Mouse (Mus musculus): ENCODE data around the gene Slc16a7. TPM values are rescaled to one million over a fixed set of nuclear protein-coding genes. Genes with fewer than 3 reads are reported as not detected.

Slc16a7 gene
- polyA plus RNA-seq (2015; fragmentation: Nextera tagmentation; extraction: Ambion mirVana): 9.3 and 10.2 TPM in 2 replicates

DNA sequence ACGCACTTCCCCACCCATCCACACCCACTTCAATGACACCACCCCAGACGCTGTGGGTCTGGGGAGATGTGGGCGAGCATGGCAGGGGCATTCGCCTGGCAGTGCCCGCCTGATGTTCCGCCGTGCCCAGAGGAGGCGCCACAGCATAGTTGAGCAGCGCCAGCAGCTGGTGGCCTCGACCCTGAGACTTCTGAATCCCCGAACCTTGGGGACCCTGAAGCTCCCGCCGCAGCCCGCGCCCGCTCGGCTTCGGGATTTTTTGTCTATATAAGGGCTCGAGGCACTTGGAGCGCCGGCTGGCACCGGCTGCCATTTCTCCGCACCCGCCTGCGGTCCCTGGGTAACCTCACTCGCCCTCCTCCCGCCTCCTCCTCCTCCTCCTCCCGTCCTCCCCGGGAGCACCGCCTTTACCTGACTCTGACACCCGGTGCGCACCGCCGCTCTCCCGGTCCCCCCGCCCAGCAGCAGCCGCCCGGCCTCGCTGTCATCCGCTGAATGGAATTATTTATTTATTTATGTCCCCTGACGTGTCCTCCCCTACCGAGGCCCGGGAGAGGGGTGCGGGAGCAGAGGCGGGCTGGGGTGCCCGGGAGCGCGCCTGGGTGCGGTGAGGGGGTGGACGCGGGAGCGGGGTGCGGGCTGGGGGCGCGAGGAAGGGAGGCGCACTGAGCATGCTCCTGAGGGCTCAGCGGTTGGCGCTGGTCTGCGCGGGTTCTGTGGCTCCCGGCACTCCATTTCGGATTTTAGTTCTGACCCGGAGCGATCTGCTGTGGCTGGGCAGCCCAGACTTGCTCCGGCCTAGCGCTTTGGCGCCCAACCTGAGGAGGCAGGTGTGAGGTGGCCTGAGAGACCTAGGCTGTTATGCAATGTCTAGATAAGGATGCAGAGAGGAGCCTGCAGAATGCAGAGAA, at the start of gene Slc16a7:
Gene Slc16a7 (minus strand): TSS at position 590 of the 911 bp plus-strand sequence.
- under 1% methylated on average over 64 of the region's 67 CpGs for WGBS
- ATAC-seq: peak; percentile 96

DNA sequence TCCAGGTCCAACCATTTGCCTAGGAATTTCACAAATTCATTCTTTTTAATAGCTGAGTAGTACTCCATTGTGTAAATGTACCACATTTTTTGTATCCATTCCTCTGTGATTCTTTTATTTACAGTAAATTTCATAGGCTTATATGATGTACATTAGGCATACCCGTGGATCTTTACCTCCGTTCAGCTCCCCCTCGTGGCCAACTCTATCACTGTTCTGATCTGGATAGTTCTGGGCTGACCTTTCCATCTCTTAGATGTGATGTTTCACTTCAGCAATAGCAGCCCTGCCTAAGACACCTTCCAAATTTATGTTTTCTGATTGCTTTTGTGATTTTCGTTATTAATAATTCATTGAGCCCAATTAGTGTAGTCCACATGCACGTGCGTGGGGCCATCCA, 29.5 kb upstream of the Slc16a7 start:
- H3K9ac ChIP-seq (replicated peaks; ENCODE audit: low read depth, low read length): no peak overlapping the region
- H3K4me2 ChIP-seq (ENCODE audit: low read length): no peak overlapping the region
- no peaks in the 10 kb centered on the region for H3K36me3 ChIP-seq (ENCODE audit: control insufficient read depth, insufficient read depth)
- 78% methylated on average over 6 of the region's 6 CpGs for WGBS
- no peaks in the 10 kb centered on the region for H3K27me3 ChIP-seq (replicated peaks; ENCODE audit: control insufficient read depth, insufficient read depth, low read length)
- H3K4me1 ChIP-seq (replicated peaks; ENCODE audit: control insufficient read depth, insufficient read depth, low read length): no peaks in the 10 kb centered on the region
- ATAC-seq: no peak
- no peak overlapping the region for H3K27ac ChIP-seq (ENCODE audit: low read length)
- H3K4me3 ChIP-seq (replicated peaks; ENCODE audit: low read length): no peak overlapping the region
- no peaks in the 10 kb centered on the region for H3K9me3 ChIP-seq (ENCODE audit: control insufficient read depth, low read length)

More for the DNA sequence above, at the start of gene Slc16a7:
- Histone ChIP-seq H3K9me3 (ENCODE audit: control insufficient read depth, low read length) (no peaks in the 10 kb centered on the region), H3K9ac (replicated peaks; ENCODE audit: low read depth, low read length) (peak within 1 kb of the TSS; percentile 67), H3K4me2 (ENCODE audit: low read length) (peak within 1 kb of the TSS; percentile 71), H3K27me3 (replicated peaks; ENCODE audit: control insufficient read depth, insufficient read depth, low read length) (no peaks in the 10 kb centered on the region), H3K27ac (ENCODE audit: low read length) (peak within 1 kb of the TSS; percentile 65), H3K36me3 (ENCODE audit: control insufficient read depth, insufficient read depth) (no peaks in the 10 kb centered on the region), H3K4me3 (replicated peaks; ENCODE audit: low read length) (peak within 1 kb of the TSS; percentile 79), H3K4me1 (replicated peaks; ENCODE audit: control insufficient read depth, insufficient read depth, low read length) (peaks cover 12% of the 10 kb centered on the region)

GRCm38 (mm10) chr10:125399796-125400195, 10.5 kb upstream of the Slc16a7 start:
- no peak for ATAC-seq
- H3K36me3 ChIP-seq (ENCODE audit: control insufficient read depth, insufficient read depth): no peaks in the 10 kb centered on the region
- no peak overlapping the region for H3K4me2 ChIP-seq (ENCODE audit: low read length)
- no peaks in the 10 kb centered on the region for H3K9me3 ChIP-seq (ENCODE audit: control insufficient read depth, low read length)
- H3K27me3 ChIP-seq (replicated peaks; ENCODE audit: control insufficient read depth, insufficient read depth, low read length): no peaks in the 10 kb centered on the region
- H3K4me3 ChIP-seq (replicated peaks; ENCODE audit: low read length): no peak overlapping the region
- WGBS: 95% methylated on average over 4 of the region's 4 CpGs
- no peaks in the 10 kb centered on the region for H3K4me1 ChIP-seq (replicated peaks; ENCODE audit: control insufficient read depth, insufficient read depth, low read length)
- no peak overlapping the region for H3K9ac ChIP-seq (replicated peaks; ENCODE audit: low read depth, low read length)
- H3K27ac ChIP-seq (ENCODE audit: low read length): no peak overlapping the region

DNA sequence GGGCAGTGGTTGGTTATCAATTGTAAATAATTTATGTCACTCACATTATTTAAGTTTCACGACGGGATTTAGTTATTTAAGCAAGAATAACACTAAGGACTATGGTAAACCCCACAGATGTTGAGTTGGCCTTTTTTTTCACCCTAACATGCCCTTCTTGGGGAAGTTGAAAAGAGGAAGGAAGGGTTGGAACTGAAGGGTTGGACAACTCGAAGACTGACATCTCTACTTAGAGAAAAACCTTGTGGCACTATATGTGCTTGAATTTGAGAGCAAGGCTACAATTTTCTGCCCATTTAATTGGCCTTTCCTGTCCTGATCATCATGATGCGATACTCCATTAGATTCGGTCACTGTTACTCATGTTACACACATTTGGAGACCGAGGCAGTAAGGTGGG, 746 bp upstream of the Slc16a7 start:
- Histone ChIP-seq H3K27me3 (replicated peaks; ENCODE audit: control insufficient read depth, insufficient read depth, low read length) (no peaks in the 10 kb centered on the region), H3K4me3 (replicated peaks; ENCODE audit: low read length) (peak overlapping the region; percentile 79), H3K36me3 (ENCODE audit: control insufficient read depth, insufficient read depth) (no peaks in the 10 kb centered on the region), H3K4me2 (ENCODE audit: low read length) (peak overlapping the region; percentile 71), H3K27ac (ENCODE audit: low read length) (no peak overlapping the region), H3K9me3 (ENCODE audit: control insufficient read depth, low read length) (no peaks in the 10 kb centered on the region), H3K9ac (replicated peaks; ENCODE audit: low read depth, low read length) (peak overlapping the region; percentile 67; the same call in 1 of the 2 replicates), H3K4me1 (replicated peaks; ENCODE audit: control insufficient read depth, insufficient read depth, low read length) (peaks cover 12% of the 10 kb centered on the region)
- ATAC-seq: no peak
- 88% methylated on average over 6 of the region's 6 CpGs for WGBS

- H3K4me3 ChIP-seq (replicated peaks; ENCODE audit: low read length): peak overlapping the region; percentile 79
- no peaks in the 10 kb centered on the region for H3K27me3 ChIP-seq (replicated peaks; ENCODE audit: control insufficient read depth, insufficient read depth, low read length)
- 20% methylated on average over 7 of the region's 7 CpGs for WGBS
- H3K4me2 ChIP-seq (ENCODE audit: low read length): peak overlapping the region; percentile 71
- peak overlapping the region; percentile 67 for H3K9ac ChIP-seq (replicated peaks; ENCODE audit: low read depth, low read length)
- H3K36me3 ChIP-seq (ENCODE audit: control insufficient read depth, insufficient read depth): no peaks in the 10 kb centered on the region
- H3K9me3 ChIP-seq (ENCODE audit: control insufficient read depth, low read length): no peaks in the 10 kb centered on the region
- peak; percentile 13; the same call in 1 of the 2 replicates for ATAC-seq
- peak overlapping the region; percentile 65 for H3K27ac ChIP-seq (ENCODE audit: low read length)
- H3K4me1 ChIP-seq (replicated peaks; ENCODE audit: control insufficient read depth, insufficient read depth, low read length): peaks cover 12% of the 10 kb centered on the region
These were observed 787 bp downstream of the Slc16a7 start for GRCm38 (mm10) chr10:125388481-125388875.

DNA sequence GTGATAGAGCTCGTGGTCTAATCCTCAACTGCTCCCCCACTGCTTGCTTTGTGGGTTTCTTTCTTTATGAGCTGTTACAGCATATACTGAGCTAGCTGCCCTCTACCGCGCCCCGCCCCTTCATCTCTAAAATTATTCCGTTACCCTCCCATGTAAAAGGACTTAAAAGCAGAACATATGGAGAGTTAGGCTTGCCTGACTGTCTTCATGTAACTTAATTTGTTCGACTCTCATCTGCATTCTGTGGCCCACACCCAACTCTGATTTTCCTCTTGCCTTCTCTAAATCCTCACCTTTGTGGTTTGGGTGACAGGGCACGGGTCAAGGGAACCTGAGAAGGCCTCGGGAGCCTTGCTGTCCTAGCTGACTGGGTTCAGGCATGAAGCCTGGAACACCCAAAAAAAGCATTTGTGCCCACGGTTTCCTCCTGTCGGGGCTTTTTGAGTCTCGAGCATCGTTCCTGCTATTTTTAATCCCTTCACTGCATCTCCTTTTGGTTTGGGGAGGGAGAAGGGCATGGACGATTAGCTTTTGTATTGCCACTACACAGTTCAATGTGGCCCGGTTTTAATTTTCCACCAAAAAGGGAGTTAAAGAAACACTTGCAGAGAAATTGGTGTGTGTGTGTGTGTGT, 1.4 kb downstream of the Slc16a7 start:
- Histone ChIP-seq H3K4me2 (ENCODE audit: low read length) (peak overlapping the region; percentile 71), H3K9me3 (ENCODE audit: control insufficient read depth, low read length) (no peaks in the 10 kb centered on the region), H3K36me3 (ENCODE audit: control insufficient read depth, insufficient read depth) (no peaks in the 10 kb centered on the region), H3K27ac (ENCODE audit: low read length) (peak overlapping the region; percentile 24; the same call in 1 of the 2 replicates), H3K9ac (replicated peaks; ENCODE audit: low read depth, low read length) (peak overlapping the region; percentile 32; the same call in 1 of the 2 replicates), H3K4me3 (replicated peaks; ENCODE audit: low read length) (peak overlapping the region; percentile 79), H3K27me3 (replicated peaks; ENCODE audit: control insufficient read depth, insufficient read depth, low read length) (no peaks in the 10 kb centered on the region), H3K4me1 (replicated peaks; ENCODE audit: control insufficient read depth, insufficient read depth, low read length) (peaks cover 12% of the 10 kb centered on the region)
- 32% methylated on average over 14 of the region's 14 CpGs for WGBS
- ATAC-seq: no peak

GRCm38 (mm10) chr10:125375526-125375925, 13.7 kb downstream of the Slc16a7 start:
- Histone ChIP-seq H3K4me2 (ENCODE audit: low read length) (no peak overlapping the region), H3K4me1 (replicated peaks; ENCODE audit: control insufficient read depth, insufficient read depth, low read length) (peaks cover 4% of the 10 kb centered on the region), H3K9ac (replicated peaks; ENCODE audit: low read depth, low read length) (no peak overlapping the region), H3K27me3 (replicated peaks; ENCODE audit: control insufficient read depth, insufficient read depth, low read length) (no peaks in the 10 kb centered on the region), H3K4me3 (replicated peaks; ENCODE audit: low read length) (no peak overlapping the region), H3K36me3 (ENCODE audit: control insufficient read depth, insufficient read depth) (no peaks in the 10 kb centered on the region), H3K9me3 (ENCODE audit: control insufficient read depth, low read length) (no peaks in the 10 kb centered on the region), H3K27ac (ENCODE audit: low read length) (no peak overlapping the region)
- 81% methylated on average over 5 of the region's 5 CpGs for WGBS
- no peak for ATAC-seq

GRCm38 (mm10) chr10:125372666-125373065, 16.6 kb downstream of the Slc16a7 start:
- Histone ChIP-seq H3K9me3 (ENCODE audit: control insufficient read depth, low read length) (no peaks in the 10 kb centered on the region), H3K4me1 (replicated peaks; ENCODE audit: control insufficient read depth, insufficient read depth, low read length) (peaks cover 4% of the 10 kb centered on the region), H3K9ac (replicated peaks; ENCODE audit: low read depth, low read length) (no peak overlapping the region), H3K36me3 (ENCODE audit: control insufficient read depth, insufficient read depth) (no peaks in the 10 kb centered on the region), H3K4me2 (ENCODE audit: low read length) (no peak overlapping the region), H3K27me3 (replicated peaks; ENCODE audit: control insufficient read depth, insufficient read depth, low read length) (no peaks in the 10 kb centered on the region), H3K27ac (ENCODE audit: low read length) (no peak overlapping the region), H3K4me3 (replicated peaks; ENCODE audit: low read length) (no peak overlapping the region)
- WGBS: 92% methylated on average over 13 of the region's 13 CpGs
- no peak for ATAC-seq

DNA sequence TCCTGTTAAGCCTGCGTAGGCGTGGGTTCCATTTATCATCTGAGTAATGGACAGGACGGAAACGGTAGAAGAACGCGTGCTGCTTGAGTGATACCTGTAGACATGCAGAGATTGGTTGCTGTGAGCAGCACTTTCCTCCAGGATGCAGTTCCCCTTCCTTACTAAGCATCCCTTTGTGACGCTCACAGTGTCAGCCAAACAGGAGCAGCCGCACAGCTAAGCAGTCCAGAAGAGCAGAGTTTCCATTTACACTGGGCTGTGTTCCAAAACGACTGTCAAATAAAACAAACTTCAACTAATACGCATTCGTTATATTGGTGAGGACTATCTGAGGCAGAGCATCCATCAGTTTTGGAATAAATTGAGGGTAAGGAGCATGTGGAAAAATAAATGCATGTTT, 17.8 kb downstream of the Slc16a7 start:
- H3K4me3 ChIP-seq (replicated peaks; ENCODE audit: low read length): no peak overlapping the region
- H3K27me3 ChIP-seq (replicated peaks; ENCODE audit: control insufficient read depth, insufficient read depth, low read length): no peaks in the 10 kb centered on the region
- H3K27ac ChIP-seq (ENCODE audit: low read length): no peak overlapping the region
- H3K4me2 ChIP-seq (ENCODE audit: low read length): no peak overlapping the region
- WGBS: 45% methylated on average over 11 of the region's 11 CpGs
- H3K9ac ChIP-seq (replicated peaks; ENCODE audit: low read depth, low read length): no peak overlapping the region
- ATAC-seq: peak; percentile 68
- no peaks in the 10 kb centered on the region for H3K36me3 ChIP-seq (ENCODE audit: control insufficient read depth, insufficient read depth)
- H3K4me1 ChIP-seq (replicated peaks; ENCODE audit: control insufficient read depth, insufficient read depth, low read length): peaks cover 4% of the 10 kb centered on the region
- no peaks in the 10 kb centered on the region for H3K9me3 ChIP-seq (ENCODE audit: control insufficient read depth, low read length)

Data from forebrain, embryonic 16.5 days (tissue).